Mouse (Mus musculus) thymus, adult 2 months (tissue): ENCODE results near the gene Zxdb.
"Not testable (repeated sequence)": the region's sequence is repeated elsewhere in the genome, so short reads cannot be mapped to it uniquely, and the experiment has no call there.

Experiments used
- CTCF ChIP-seq: fragments of 200-500 bp; IDR thresholded peaks from 2 replicates; pipeline ENCODE4 v1.5.1; 2012; ENCODE audit warnings: mild to moderate bottlenecking, control low read depth, low read length, moderate library complexity, borderline replicate concordance; ENCODE audit not compliant: control insufficient read depth, poor library complexity, insufficient read depth; ENCODE audit errors: extremely low read depth
- POLR2A ChIP-seq: fragments of 200-500 bp; IDR thresholded peaks from 2 replicates; pipeline ENCODE4 v1.6.1; 2012; ENCODE audit warnings: mild to moderate bottlenecking, low read length, control low read depth, moderate library complexity; ENCODE audit not compliant: control insufficient read depth, poor library complexity, insufficient read depth; ENCODE audit errors: extremely low read depth

- TF ChIP-seq CTCF, POLR2A: not testable (repeated sequence)
These were observed 14.6 kb upstream of the Zxdb start for GRCm38 (mm10) chrX:94709752-94710151.
